Mouse (Mus musculus) frontal cortex, postnatal 14 days (tissue): ENCODE results near the gene Alkbh5.

ENCODE experiments used
- DNase-seq, 2 experiments: peaks; one replicate each; pipeline ENCODE4 v3.0.0; 2022; ENCODE audit warnings: low spot score in 2 of 2

Alkbh5 gene

GRCm38 (mm10) chr11:60536180-60536858 is at the start of gene Alkbh5:
Gene Alkbh5 (plus strand): TSS chr11:60536381.
- peak; percentile 15 to 27 for DNase-seq

- no peak for DNase-seq
Observed at GRCm38 (mm10) chr11:60492726-60493125, 43.5 kb upstream of the Alkbh5 start.

- no peak for DNase-seq
Observed at GRCm38 (mm10) chr11:60495692-60496091, 40.5 kb upstream of the Alkbh5 start.

GRCm38 (mm10) chr11:60507281-60507680 is 28.9 kb upstream of the Alkbh5 start:
- no peak for DNase-seq

GRCm38 (mm10) chr11:60508950-60509349 is 27.2 kb upstream of the Alkbh5 start:
- DNase-seq: no peak

- DNase-seq: no peak
Observed at GRCm38 (mm10) chr11:60509500-60509899, 26.7 kb upstream of the Alkbh5 start.

- DNase-seq: no peak
Observed at GRCm38 (mm10) chr11:60511893-60512292, 24.3 kb upstream of the Alkbh5 start.

- no peak for DNase-seq
Observed at GRCm38 (mm10) chr11:60512520-60512919, 23.7 kb upstream of the Alkbh5 start.

GRCm38 (mm10) chr11:60514941-60515340 is 21.2 kb upstream of the Alkbh5 start:
- no peak for DNase-seq

- no peak for DNase-seq
Observed at GRCm38 (mm10) chr11:60518305-60518704, 17.9 kb upstream of the Alkbh5 start.

GRCm38 (mm10) chr11:60522027-60522426 is 14.2 kb upstream of the Alkbh5 start:
- DNase-seq: no peak

- no peak for DNase-seq
Observed at GRCm38 (mm10) chr11:60522661-60523365, 13.4 kb upstream of the Alkbh5 start.

GRCm38 (mm10) chr11:60526461-60526860 is 9.7 kb upstream of the Alkbh5 start:
- DNase-seq: no peak

GRCm38 (mm10) chr11:60535676-60536075 is 505 bp upstream of the Alkbh5 start:
- no peak for DNase-seq

- DNase-seq: peak; percentile 86 to 88
Observed at GRCm38 (mm10) chr11:60536859-60537467, 782 bp downstream of the Alkbh5 start.

- DNase-seq: peak; percentile 97
Observed at GRCm38 (mm10) chr11:60537468-60538347, 1.5 kb downstream of the Alkbh5 start.

- DNase-seq: peak; percentile 25 to 32
Observed at GRCm38 (mm10) chr11:60538371-60539281, 2.4 kb downstream of the Alkbh5 start.

GRCm38 (mm10) chr11:60539540-60539939 is 3.4 kb downstream of the Alkbh5 start:
- DNase-seq: no peak

GRCm38 (mm10) chr11:60540002-60540610 is 3.9 kb downstream of the Alkbh5 start:
- no peak for DNase-seq

GRCm38 (mm10) chr11:60540761-60541160 is 4.6 kb downstream of the Alkbh5 start:
- DNase-seq: no peak
